Mouse (Mus musculus) forebrain, embryonic 15.5 days (tissue): ENCODE data around the gene Tnfsf15. TPM values are rescaled to one million over a fixed set of nuclear protein-coding genes. Genes with fewer than 3 reads are reported as not detected.

Source experiments
- ATAC-seq: fragments of 200-750 bp; cut with Nextera tagmentation; replicated peaks from 2 replicates; pipeline ENCODE4 v1.8.0; 2017; ENCODE audit warnings: mild to moderate bottlenecking, moderate TSS enrichment, moderate library complexity
- H3K27ac ChIP-seq: fragments of 300-500 bp; sonication (generic); replicated peaks from 2 replicates; pipeline ENCODE4 v1.5.1; 2015; ENCODE audit warnings: mild to moderate bottlenecking, inconsistent platforms
- H3K27me3 ChIP-seq: fragments of 300-500 bp; sonication (generic); 2 replicates; pipeline ENCODE4 v1.6.1; 2015; ENCODE audit warnings: inconsistent platforms
- H3K36me3 ChIP-seq: fragments of 300-500 bp; sonication (generic); 2 replicates; pipeline ENCODE4 v1.6.1; 2015; ENCODE audit warnings: mild to moderate bottlenecking, inconsistent platforms
- H3K4me1 ChIP-seq: fragments of 300-500 bp; sonication (generic); 2 replicates; pipeline ENCODE4 v1.6.1; 2015; ENCODE audit warnings: inconsistent platforms
- H3K4me2 ChIP-seq: fragments of 300-500 bp; sonication (generic); replicated peaks from 2 replicates; pipeline ENCODE4 v1.6.1; 2015; ENCODE audit warnings: mild to moderate bottlenecking, inconsistent platforms
- H3K4me3 ChIP-seq: fragments of 300-500 bp; sonication (generic); 2 replicates; pipeline ENCODE4 v1.5.1; 2015; ENCODE audit warnings: mild to moderate bottlenecking, inconsistent platforms
- H3K9ac ChIP-seq: fragments of 300-500 bp; sonication (generic); replicated peaks from 2 replicates; pipeline ENCODE4 v1.6.1; 2015; ENCODE audit warnings: mild to moderate bottlenecking, inconsistent platforms
- H3K9me3 ChIP-seq: fragments of 300-500 bp; sonication (generic); 2 replicates; pipeline ENCODE4 v1.6.1; 2016; ENCODE audit warnings: inconsistent platforms
- WGBS: fragments of 180-500 bp; shearing (Covaris S2); methylation state at CpG from one replicate; pipeline ENCODE4 v1.1.7; 2015; ENCODE audit warnings: mixed read lengths; 5-methylcytosine and 5-hydroxymethylcytosine counted together
- polyA plus RNA-seq: library from polyadenylated mRNA; unstranded; fragments of >200 nt; fragmentation: Nextera tagmentation; extraction: Ambion mirVana; gene quantifications from 2 replicates; pipeline ENCODE4 v1.2.1, GENCODE M21; 2015

The Tnfsf15 gene
- polyA plus RNA-seq, 1 experiment from 2014 or later, result not detected

DNA sequence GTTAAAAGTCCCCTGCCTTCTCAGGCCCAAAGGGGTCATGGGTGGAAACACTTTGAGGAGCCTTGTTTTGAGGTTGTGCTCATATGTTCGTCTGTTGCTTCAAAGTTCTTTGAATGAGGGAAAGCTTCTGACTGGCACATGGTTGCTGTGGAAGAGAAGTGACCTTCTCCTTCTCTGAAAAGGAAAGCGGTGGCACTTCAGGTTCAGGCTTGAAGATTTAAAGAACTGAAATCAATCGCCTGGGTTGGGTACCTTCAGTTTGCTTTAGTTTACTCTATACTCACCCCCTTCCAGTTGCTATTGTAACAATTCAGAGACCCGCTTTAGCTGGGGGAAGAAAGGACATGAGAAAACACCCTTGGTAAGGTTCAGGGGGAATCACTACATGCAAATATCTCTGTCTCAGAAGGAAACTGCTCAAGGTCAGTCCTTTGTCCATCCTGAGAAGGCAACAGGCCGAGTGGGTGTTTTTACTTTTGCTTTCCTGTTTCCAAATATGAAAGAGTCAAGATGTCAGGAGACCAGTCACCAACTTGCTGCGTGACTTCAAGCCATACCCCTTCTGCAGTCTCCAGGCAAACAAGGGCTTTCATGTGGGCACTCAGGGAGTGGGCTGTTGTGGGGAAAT is 12.7 kb upstream of the Tnfsf15 start:
- H3K9me3 ChIP-seq, result no peaks in the 10 kb centered on the region
- H3K27ac ChIP-seq, result no peak overlapping the region
- H3K36me3 ChIP-seq, result no peaks in the 10 kb centered on the region
- no peaks in the 10 kb centered on the region for H3K4me1 ChIP-seq
- ATAC-seq, result no peak
- no peak overlapping the region for H3K9ac ChIP-seq
- H3K4me3 ChIP-seq, result no peak overlapping the region
- 86% methylated on average over 6 of the region's 6 CpGs for WGBS
- H3K4me2 ChIP-seq, result no peak overlapping the region
- no peaks in the 10 kb centered on the region for H3K27me3 ChIP-seq

DNA sequence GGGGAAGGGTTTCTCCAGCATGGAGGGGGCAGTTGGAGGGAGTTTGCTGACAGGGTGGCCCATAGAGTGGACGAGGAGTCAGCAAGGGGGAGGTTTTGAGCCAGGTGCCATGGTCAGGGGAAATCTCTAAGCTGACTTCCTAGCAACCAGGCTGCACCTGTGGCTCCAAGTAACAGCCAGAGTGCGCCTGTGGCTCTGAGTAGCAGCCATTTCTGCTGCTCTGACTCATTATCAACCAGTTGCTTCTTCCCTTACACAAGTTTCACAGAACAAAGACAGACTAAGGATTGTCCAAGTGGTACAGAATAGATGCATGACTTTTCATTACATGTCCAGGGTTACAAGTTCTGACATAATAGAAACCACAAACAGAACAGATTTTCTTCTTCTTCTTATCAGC is 11.2 kb upstream of the Tnfsf15 start:
- 74% methylated on average over 2 of the region's 2 CpGs for WGBS
- Histone ChIP-seq H3K4me2 (no peak overlapping the region), H3K36me3 (no peaks in the 10 kb centered on the region), H3K4me1 (no peaks in the 10 kb centered on the region), H3K27me3 (no peaks in the 10 kb centered on the region), H3K9me3 (no peaks in the 10 kb centered on the region), H3K4me3 (no peak overlapping the region), H3K27ac (no peak overlapping the region), H3K9ac (no peak overlapping the region)
- no peak for ATAC-seq

DNA sequence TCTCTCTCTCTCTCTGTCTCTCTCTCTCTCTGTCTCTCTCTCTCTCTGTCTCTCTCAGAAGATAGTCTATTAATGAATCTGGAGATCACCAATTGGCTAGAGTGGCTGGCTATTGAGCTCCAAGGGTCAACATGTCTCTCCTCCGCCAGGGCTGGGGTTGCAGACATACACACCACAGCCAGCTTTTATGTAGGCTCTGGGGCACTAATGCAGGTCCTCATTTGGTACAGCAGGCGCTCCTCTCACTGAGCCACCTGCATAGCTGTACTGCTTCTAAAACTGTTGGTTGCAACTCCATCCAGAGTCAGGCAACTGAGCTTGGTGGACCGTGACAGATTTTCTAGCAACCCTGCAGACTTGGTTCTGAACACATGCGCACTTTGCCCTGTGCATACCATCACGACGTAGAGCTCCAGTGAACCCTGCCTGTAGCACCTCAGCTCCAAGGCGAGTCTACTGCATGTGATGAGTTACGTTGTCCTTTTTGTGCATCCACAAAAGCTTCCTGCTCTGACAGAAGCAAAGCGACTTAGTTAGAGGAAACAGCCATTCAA is 9.6 kb upstream of the Tnfsf15 start:
- Histone ChIP-seq H3K4me1 (no peaks in the 10 kb centered on the region), H3K4me3 (no peak overlapping the region), H3K27me3 (no peaks in the 10 kb centered on the region), H3K9ac (no peak overlapping the region), H3K9me3 (no peaks in the 10 kb centered on the region), H3K27ac (no peak overlapping the region), H3K4me2 (no peak overlapping the region), H3K36me3 (no peaks in the 10 kb centered on the region)
- no peak for ATAC-seq
- 84% methylated on average over 9 of the region's 9 CpGs for WGBS

DNA sequence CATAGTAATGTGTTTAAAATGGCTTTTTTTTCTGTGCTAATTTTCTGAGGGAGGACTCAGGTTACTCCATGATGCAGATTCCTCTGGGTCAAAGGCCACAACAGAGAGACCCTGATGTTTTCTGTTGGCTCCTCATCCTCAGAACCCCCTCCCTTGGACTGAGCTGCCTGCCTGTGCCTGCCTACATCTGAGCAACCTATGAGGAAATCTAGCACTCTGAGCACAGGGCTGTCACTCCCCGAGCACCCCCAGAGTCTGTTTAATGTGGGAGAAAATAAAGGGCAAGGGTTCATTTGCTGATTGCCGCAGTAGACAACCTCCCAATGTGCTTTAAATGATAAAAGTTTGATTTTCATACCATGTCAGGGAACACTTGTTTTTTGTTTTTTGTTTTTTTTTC is 8.9 kb upstream of the Tnfsf15 start:
- no peak overlapping the region for H3K9ac ChIP-seq
- H3K27me3 ChIP-seq, result no peaks in the 10 kb centered on the region
- no peaks in the 10 kb centered on the region for H3K4me1 ChIP-seq
- no peak overlapping the region for H3K4me2 ChIP-seq
- no peak for ATAC-seq
- no peaks in the 10 kb centered on the region for H3K9me3 ChIP-seq
- H3K36me3 ChIP-seq, result no peaks in the 10 kb centered on the region
- 79% methylated on average over 2 of the region's 2 CpGs for WGBS
- no peak overlapping the region for H3K27ac ChIP-seq
- H3K4me3 ChIP-seq, result no peak overlapping the region

DNA sequence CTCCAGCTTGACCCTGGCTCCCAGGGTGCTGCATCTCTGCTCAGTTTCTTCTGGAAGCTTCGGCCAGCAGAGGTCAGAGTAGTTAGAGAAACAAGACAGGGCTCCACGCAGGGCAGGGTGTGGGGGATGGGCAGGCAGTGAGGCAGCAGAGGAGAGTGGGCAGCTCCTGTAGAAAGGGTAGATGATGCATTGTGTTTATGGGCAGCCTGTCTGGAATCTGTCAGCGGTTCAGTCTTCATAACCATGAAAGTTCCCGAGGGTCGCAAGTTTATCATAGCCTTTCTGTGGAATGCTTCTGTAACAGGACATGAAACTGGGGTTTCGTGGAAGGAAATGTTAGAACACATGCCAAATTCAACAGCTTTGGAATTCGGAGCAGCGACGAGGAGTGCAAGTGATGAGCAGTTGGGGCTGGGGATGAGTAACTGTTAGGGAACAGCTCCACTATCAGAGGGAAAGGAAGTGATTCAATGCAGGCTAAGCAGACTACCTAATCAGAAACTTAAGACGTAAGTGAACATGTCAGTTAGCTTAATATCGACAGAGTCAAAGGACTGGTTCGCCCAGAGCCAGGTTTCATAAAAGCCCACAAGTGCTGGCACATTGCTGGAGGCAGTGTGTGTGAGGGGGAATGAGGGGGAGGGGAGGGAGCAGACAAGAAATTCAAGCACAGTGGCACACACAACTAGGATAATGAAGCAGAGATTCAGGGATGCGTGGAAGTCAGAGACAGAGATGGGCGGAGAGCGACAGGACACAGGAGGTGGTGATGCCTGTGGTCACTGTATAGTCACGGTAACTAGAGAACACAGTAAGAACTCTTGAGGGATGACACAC is 8.0 kb upstream of the Tnfsf15 start:
- Histone ChIP-seq H3K4me2 (no peak overlapping the region), H3K9me3 (no peaks in the 10 kb centered on the region), H3K4me3 (no peak overlapping the region), H3K4me1 (no peaks in the 10 kb centered on the region), H3K27me3 (no peaks in the 10 kb centered on the region), H3K27ac (no peak overlapping the region), H3K9ac (no peak overlapping the region), H3K36me3 (no peaks in the 10 kb centered on the region)
- 63% methylated on average over 16 of the region's 16 CpGs for WGBS
- no peak for ATAC-seq

DNA sequence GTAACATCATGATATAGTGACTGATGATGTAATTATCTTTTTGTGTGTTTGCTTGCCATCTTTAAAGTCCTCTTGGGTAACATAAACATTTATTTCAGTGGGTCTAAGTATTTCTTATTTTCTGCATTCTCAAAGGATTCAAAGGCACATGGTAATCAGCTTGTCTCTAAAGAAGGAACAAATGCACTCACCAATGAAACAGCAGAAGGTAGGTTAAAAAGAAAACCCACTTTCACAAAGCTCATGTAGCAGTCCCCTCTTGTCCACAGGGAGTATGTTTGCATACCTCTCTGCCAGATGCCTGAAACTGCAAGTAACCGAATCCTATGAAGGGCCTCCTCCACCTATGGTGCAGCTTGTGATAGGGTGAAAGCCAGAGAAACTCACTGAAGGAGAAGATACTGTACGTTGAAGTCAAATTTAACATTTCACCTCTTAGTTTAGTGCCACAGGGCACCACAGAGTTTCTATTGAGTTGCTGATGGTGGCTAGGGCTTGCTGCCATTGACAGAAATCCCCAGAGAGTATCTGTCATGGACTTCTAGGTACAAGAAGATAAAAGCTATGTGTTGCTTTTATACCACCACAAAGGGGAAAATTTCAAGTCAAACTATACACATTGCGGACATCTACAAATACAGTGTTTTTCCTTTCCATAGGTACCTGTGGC is 3.3 kb upstream of the Tnfsf15 start:
- H3K4me1 ChIP-seq, result 0 out of 2 replicates have a peak, but pooled peaks cover 5% of the 10 kb centered on the region
- no peaks in the 10 kb centered on the region for H3K9me3 ChIP-seq
- H3K27me3 ChIP-seq, result no peaks in the 10 kb centered on the region
- no peaks in the 10 kb centered on the region for H3K36me3 ChIP-seq
- WGBS, result 86% methylated on average over 3 of the region's 3 CpGs
- no peak overlapping the region for H3K27ac ChIP-seq
- H3K4me2 ChIP-seq, result no peak overlapping the region
- H3K4me3 ChIP-seq, result no peak overlapping the region
- no peak for ATAC-seq
- H3K9ac ChIP-seq, result no peak overlapping the region

DNA sequence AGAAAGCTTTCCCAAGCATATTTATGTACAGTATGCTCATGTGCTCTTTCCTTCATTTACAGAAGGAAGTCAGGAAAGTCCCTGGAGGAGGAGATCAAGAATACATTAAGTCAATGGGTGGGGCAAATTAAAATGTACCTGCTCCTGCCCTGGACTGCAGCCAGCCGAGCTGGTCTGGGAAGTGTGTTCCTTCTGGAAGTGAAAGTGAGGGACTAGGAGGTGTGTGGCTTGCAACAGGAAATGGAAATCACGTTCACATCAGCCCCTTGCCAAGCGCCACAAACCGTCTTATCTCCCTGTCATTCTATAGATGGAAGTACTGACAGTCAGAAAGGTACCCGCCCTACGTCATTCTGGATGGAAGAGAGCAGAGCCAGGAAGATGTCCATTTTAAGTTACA is 358 bp upstream of the Tnfsf15 start:
- no peaks in the 10 kb centered on the region for H3K27me3 ChIP-seq
- ATAC-seq, result no peak
- H3K9me3 ChIP-seq, result no peaks in the 10 kb centered on the region
- WGBS, result 78% methylated on average over 6 of the region's 6 CpGs
- H3K9ac ChIP-seq, result no peak overlapping the region
- H3K36me3 ChIP-seq, result no peaks in the 10 kb centered on the region
- no peak overlapping the region for H3K4me3 ChIP-seq
- 0 out of 2 replicates have a peak, but pooled peaks cover 5% of the 10 kb centered on the region for H3K4me1 ChIP-seq
- H3K4me2 ChIP-seq, result no peak overlapping the region
- H3K27ac ChIP-seq, result no peak overlapping the region

DNA sequence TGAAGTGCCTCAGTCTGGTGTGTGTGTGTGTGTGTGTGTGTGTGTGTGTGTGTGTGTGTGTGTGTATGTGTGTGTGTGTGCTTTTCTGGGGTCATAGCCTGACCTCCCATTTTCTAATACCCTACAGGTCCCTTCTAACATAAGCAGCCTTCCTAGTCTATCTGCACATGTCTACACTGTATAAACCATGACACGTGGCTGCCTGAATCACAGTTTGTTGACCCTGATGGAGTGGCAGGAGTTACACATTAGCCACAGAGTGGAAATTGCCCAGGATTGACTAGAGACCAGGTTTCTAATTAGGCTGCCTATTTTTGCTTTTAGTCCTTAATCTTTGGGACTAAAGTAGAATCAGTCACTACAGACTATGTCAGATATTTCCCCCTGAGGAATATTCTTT is 1.3 kb downstream of the Tnfsf15 start:
- WGBS, result 62% methylated on average over 1 of the region's 1 CpGs
- no peak for ATAC-seq

DNA sequence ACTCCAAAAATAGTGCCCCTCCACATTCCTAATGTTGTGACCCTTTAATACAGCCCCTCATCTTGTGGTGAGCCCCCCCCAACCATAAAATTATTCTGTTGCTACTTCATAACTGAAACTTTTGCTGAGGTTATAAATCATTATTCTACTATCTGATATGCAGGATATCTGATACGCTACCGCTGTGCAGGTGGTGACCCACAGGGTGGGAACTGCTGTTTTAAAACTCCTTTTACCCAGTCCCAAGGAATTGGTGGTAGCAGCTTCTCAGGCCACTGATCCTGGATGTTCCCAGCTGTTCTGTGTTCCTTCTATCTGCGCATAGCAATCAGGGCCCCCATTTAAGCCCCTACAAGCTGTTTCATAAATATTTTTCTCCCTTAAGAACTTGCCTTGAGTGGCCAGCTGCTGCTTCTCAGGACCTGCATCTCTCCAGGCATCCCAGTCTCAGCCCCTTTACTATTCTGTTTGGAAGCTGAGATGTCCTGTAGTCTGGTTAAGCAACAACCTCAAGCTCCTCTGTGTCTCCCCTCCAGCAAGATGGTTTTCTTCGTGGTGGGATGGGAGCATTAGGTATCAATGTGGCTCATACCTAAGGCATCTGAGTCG is 2.0 kb downstream of the Tnfsf15 start:
- Histone ChIP-seq H3K4me1 (peaks cover 5% of the 10 kb centered on the region; the same call in 1 of the 2 replicates), H3K9ac (no peak overlapping the region), H3K9me3 (no peaks in the 10 kb centered on the region), H3K36me3 (no peaks in the 10 kb centered on the region), H3K27ac (no peak overlapping the region), H3K27me3 (no peaks in the 10 kb centered on the region), H3K4me3 (no peak overlapping the region), H3K4me2 (no peak overlapping the region)
- 91% methylated on average over 5 of the region's 5 CpGs for WGBS
- ATAC-seq, result no peak

More for the DNA sequence above, 1.3 kb downstream of the Tnfsf15 start:
- Histone ChIP-seq H3K4me3 (no peak overlapping the region), H3K9ac (no peak overlapping the region), H3K27me3 (no peaks in the 10 kb centered on the region), H3K36me3 (no peaks in the 10 kb centered on the region), H3K9me3 (no peaks in the 10 kb centered on the region), H3K4me2 (no peak overlapping the region), H3K4me1 (peaks cover 5% of the 10 kb centered on the region; the same call in 1 of the 2 replicates), H3K27ac (no peak overlapping the region)

DNA sequence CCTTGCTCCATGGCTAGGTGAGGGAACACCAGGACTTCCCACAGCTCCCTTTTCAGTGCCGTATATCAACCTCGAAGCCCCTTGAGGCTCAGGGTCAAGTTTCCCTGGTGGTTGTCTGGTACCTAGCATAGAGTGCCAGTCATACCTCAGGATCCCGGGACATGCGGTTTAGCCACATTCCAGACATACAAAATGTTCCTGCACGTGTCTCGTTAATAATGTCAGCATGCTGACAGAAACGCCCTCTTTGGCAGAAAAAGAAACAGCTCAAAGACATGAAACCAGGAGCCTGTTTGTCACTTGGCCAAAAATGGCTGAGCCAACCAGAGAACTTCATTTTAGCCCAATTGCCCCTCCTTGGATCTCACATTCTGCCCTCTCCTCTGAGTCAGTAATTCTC is 2.8 kb downstream of the Tnfsf15 start:
- no peaks in the 10 kb centered on the region for H3K27me3 ChIP-seq
- no peaks in the 10 kb centered on the region for H3K9me3 ChIP-seq
- H3K9ac ChIP-seq, result no peak overlapping the region
- H3K4me3 ChIP-seq, result no peak overlapping the region
- ATAC-seq, result no peak; the same call in 1 of the 2 replicates
- no peak overlapping the region for H3K4me2 ChIP-seq
- 44% methylated on average over 7 of the region's 7 CpGs for WGBS
- H3K36me3 ChIP-seq, result no peaks in the 10 kb centered on the region
- peaks cover 5% of the 10 kb centered on the region; the same call in 1 of the 2 replicates for H3K4me1 ChIP-seq
- H3K27ac ChIP-seq, result no peak overlapping the region

DNA sequence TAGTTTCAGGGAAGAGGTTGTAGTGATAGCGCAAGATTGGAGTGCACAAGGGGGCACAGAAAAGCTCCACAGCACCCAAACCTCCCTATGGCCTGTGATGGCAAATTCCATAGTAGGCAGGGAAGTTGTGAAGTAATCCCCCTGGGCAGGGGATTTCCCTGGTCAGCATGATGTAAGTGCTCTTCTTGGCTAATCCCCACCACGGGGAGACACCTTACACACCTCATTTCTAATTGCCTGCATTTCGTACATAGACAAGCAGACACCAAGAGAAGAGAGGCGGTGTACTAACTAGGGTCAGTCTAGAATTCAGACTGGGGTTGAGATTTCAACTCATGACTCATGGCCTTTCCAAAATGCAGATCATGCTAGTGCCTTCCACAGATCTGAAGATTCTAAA is 4.2 kb downstream of the Tnfsf15 start:
- 86% methylated on average over 4 of the region's 4 CpGs for WGBS
- H3K9ac ChIP-seq, result no peak overlapping the region
- ATAC-seq, result no peak

More for the DNA sequence above, 4.2 kb downstream of the Tnfsf15 start:
- no peaks in the 10 kb centered on the region for H3K36me3 ChIP-seq
- peaks cover 5% of the 10 kb centered on the region; the same call in 1 of the 2 replicates for H3K4me1 ChIP-seq
- H3K27me3 ChIP-seq, result no peaks in the 10 kb centered on the region
- no peak overlapping the region for H3K27ac ChIP-seq
- no peaks in the 10 kb centered on the region for H3K9me3 ChIP-seq
- no peak overlapping the region for H3K4me3 ChIP-seq
- no peak overlapping the region for H3K4me2 ChIP-seq
